Mouse (Mus musculus): ENCODE data around the gene Sc5d.

DNA sequence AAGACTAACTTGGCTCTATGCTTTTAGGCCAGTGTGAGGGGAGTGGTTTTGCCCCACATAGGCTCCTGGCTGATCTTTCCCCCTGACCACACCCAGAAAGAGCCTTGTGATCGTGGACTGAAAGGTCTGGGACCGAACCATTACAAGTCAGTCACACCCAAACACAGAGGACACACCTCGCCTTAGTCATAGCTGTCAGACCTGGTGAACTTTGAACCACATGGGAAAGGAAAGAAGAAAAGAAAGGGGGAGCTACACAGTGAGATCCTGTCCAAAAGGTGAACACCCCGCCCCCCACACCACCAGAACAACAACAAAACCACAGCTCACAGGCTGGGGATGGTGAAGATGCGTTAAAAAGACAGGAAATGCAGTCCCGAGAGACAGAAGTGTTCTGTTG lies 14.9 kb downstream of the Sc5d start:
- TF ChIP-seq CTCF (conservative IDR thresholded peaks at IDR 0.05 in 1 of 2, IDR thresholded peaks at IDR 0.05 in 1 of 2; ENCODE audit: low read depth in 2 of 2, low read length in 2 of 2) (no peak), CHD1 (IDR thresholded peaks at IDR 0.05; ENCODE audit: low read depth, low read length) (no peak), POLR2A (IDR thresholded peaks at IDR 0.05; ENCODE audit: low read depth, low read length) (no peak), MYC (IDR thresholded peaks at IDR 0.05; ENCODE audit: low read depth, low read length) (no peak), ZC3H11A (IDR thresholded peaks at IDR 0.05; ENCODE audit: low read depth, low read length) (no peak), KAT2A (IDR thresholded peaks at IDR 0.05; ENCODE audit: insufficient replicate concordance, low read length) (no peak), CHD2 (IDR thresholded peaks at IDR 0.05; ENCODE audit: low read length) (no peak)
